Mouse (Mus musculus) heart, adult 18-20 months (tissue): ENCODE data around the gene Myf6. TPM values are rescaled to one million over a fixed set of nuclear protein-coding genes. Genes with fewer than 3 reads are reported as not detected.

Experiments used
- microRNA-seq, 2 experiments: library from miRNA; unstranded; fragments of <30 nt; microRNA quantifications; one replicate each; pipeline ENCODE4 v1.2.0; 2022
- total RNA-seq, 2 experiments: library from RNA; stranded (reverse); gene quantifications; 2 replicates each; pipeline ENCODE4 v1.2.3; 2021

The Myf6 gene
- total RNA-seq, 2 experiments from 2014 or later = not detected

Small RNA genes within 50 kb of the gene (microRNA-seq; reads per million reads assigned to microRNA genes)
- gene Gm44403 = 0 reads per million in 2 experiments

Other genes with a start within 250 kb of the Myf6 start
- gene Lin7a, start 223.1 kb downstream of the Myf6 start, total RNA-seq = 1 to 10 TPM; 1.2 to 1.5 TPM
- gene Myf5, start 8.6 kb downstream of the Myf6 start, total RNA-seq = not detected
- gene Ptprq, start 225.3 kb upstream of the Myf6 start, total RNA-seq = under 1 TPM; 0.02 to 0.13 TPM